Mouse (Mus musculus): Measurements from ENCODE around the gene Cdkn2aipnl.

Cdkn2aipnl gene

GRCm38 (mm10) chr11:51967443-51968401 is at the start of gene Cdkn2aipnl:
Gene Cdkn2aipnl (plus strand): TSS chr11:51967661.
- in situ Hi-C loops (cut with MseI, MboI), result loop anchor here (5.0 kb wide), 2 partner anchors 110 to 150 kb away; partner anchors contain the start of gene Jade2 (in 1 of the 2)

GRCm38 (mm10) chr11:51917951-51918350 is 49.5 kb upstream of the Cdkn2aipnl start:
- in situ Hi-C loops (cut with MseI, MboI), result no loop called here

GRCm38 (mm10) chr11:51918576-51918975 is 48.9 kb upstream of the Cdkn2aipnl start:
- in situ Hi-C loops (cut with MseI, MboI), result no loop called here

- in situ Hi-C loops (cut with MseI, MboI), result no loop called here
Measured at GRCm38 (mm10) chr11:51921355-51922125, 45.9 kb upstream of the Cdkn2aipnl start.

GRCm38 (mm10) chr11:51922421-51922841 is 45.0 kb upstream of the Cdkn2aipnl start:
- in situ Hi-C loops (cut with MseI, MboI), result no loop called here

- in situ Hi-C loops (cut with MseI, MboI), result no loop called here
Measured at GRCm38 (mm10) chr11:51925595-51925994, 41.9 kb upstream of the Cdkn2aipnl start.

GRCm38 (mm10) chr11:51926385-51926784 is 41.1 kb upstream of the Cdkn2aipnl start:
- in situ Hi-C loops (cut with MseI, MboI), result no loop called here

GRCm38 (mm10) chr11:51927106-51927505 is 40.4 kb upstream of the Cdkn2aipnl start:
- in situ Hi-C loops (cut with MseI, MboI), result no loop called here

GRCm38 (mm10) chr11:51931138-51931537 is 36.3 kb upstream of the Cdkn2aipnl start:
- in situ Hi-C loops (cut with MseI, MboI), result no loop called here

- in situ Hi-C loops (cut with MseI, MboI), result no loop called here
Measured at GRCm38 (mm10) chr11:51931790-51932189, 35.7 kb upstream of the Cdkn2aipnl start.

GRCm38 (mm10) chr11:51934230-51934629 is 33.2 kb upstream of the Cdkn2aipnl start:
- in situ Hi-C loops (cut with MseI, MboI), result no loop called here

GRCm38 (mm10) chr11:51935636-51936434 is 31.6 kb upstream of the Cdkn2aipnl start:
- in situ Hi-C loops (cut with MseI, MboI), result no loop called here

- in situ Hi-C loops (cut with MseI, MboI), result no loop called here
Measured at GRCm38 (mm10) chr11:51937361-51937781, 30.1 kb upstream of the Cdkn2aipnl start.

GRCm38 (mm10) chr11:51938817-51939589 is 28.5 kb upstream of the Cdkn2aipnl start:
- in situ Hi-C loops (cut with MseI, MboI), result no loop called here

GRCm38 (mm10) chr11:51939590-51939955 is 27.9 kb upstream of the Cdkn2aipnl start:
- in situ Hi-C loops (cut with MseI, MboI), result no loop called here

GRCm38 (mm10) chr11:51940511-51940955 is 26.9 kb upstream of the Cdkn2aipnl start:
- in situ Hi-C loops (cut with MseI, MboI), result no loop called here

- in situ Hi-C loops (cut with MseI, MboI), result no loop called here
Measured at GRCm38 (mm10) chr11:51942602-51943499, 24.6 kb upstream of the Cdkn2aipnl start.

GRCm38 (mm10) chr11:51943500-51943841 is 24.0 kb upstream of the Cdkn2aipnl start:
- in situ Hi-C loops (cut with MseI, MboI), result no loop called here

- in situ Hi-C loops (cut with MseI, MboI), result no loop called here
Measured at GRCm38 (mm10) chr11:51944239-51944638, 23.2 kb upstream of the Cdkn2aipnl start.

GRCm38 (mm10) chr11:51945548-51945947 is 21.9 kb upstream of the Cdkn2aipnl start:
- in situ Hi-C loops (cut with MseI, MboI), result no loop called here
